Mouse (Mus musculus) CH12.LX (cell line): ENCODE data around the gene Dchs1.

Source experiments
- CTCF ChIP-seq, 2 experiments: IDR thresholded peaks in 1 of 2; conservative IDR thresholded peaks in 1 of 2; 2 replicates each; pipeline ENCODE4 v1.5.1; 2011 to 2012; ENCODE audit warnings: low read depth in 2 of 2, low read length in 2 of 2, improper control_type of control experiment in 1 of 2, inconsistent platforms in 1 of 2, mild to moderate bottlenecking in 1 of 2, moderate library complexity in 1 of 2
- EP300 ChIP-seq: IDR thresholded peaks from 2 replicates; pipeline ENCODE4 v1.6.1; 2011; ENCODE audit warnings: low read length, improper control_type of control experiment
- ETS1 ChIP-seq: conservative IDR thresholded peaks from 2 replicates; pipeline ENCODE4 v1.6.1; 2012; ENCODE audit warnings: low read depth, mild to moderate bottlenecking, inconsistent platforms, low read length, improper control_type of control experiment, moderate library complexity
- GABPA ChIP-seq: IDR thresholded peaks from 2 replicates; pipeline ENCODE4 v1.6.1; 2012; ENCODE audit warnings: low read depth, low read length, improper control_type of control experiment, inconsistent platforms; ENCODE audit not compliant: insufficient replicate concordance
- JUND ChIP-seq: conservative IDR thresholded peaks from 2 replicates; pipeline ENCODE4 v1.6.1; 2011; ENCODE audit warnings: low read depth, low read length, improper control_type of control experiment
- MAX ChIP-seq: IDR thresholded peaks from 2 replicates; pipeline ENCODE4 v1.6.1; 2011; ENCODE audit warnings: low read length, improper control_type of control experiment
- POLR2A ChIP-seq: IDR thresholded peaks from 2 replicates; pipeline ENCODE4 v1.6.1; 2011; ENCODE audit warnings: low read depth, mild to moderate bottlenecking, improper control_type of control experiment, low read length
- SMC3 ChIP-seq: IDR thresholded peaks from 2 replicates; pipeline ENCODE4 v1.6.1; 2011; ENCODE audit warnings: low read depth, low read length, improper control_type of control experiment
- USF2 ChIP-seq: conservative IDR thresholded peaks from 2 replicates; pipeline ENCODE4 v1.6.1; 2011; ENCODE audit warnings: low read depth, low read length, improper control_type of control experiment
- ZMIZ1 ChIP-seq: IDR thresholded peaks from 2 replicates; pipeline ENCODE4 v1.6.1; 2012; ENCODE audit warnings: low read depth, mild to moderate bottlenecking, inconsistent platforms, low read length, improper control_type of control experiment

GRCm38 (mm10) chr7:105802312-105802711 lies 14.9 kb upstream of the Dchs1 start:
- TF ChIP-seq CTCF (conservative IDR thresholded peaks at IDR 0.05 in 1 of 2, IDR thresholded peaks at IDR 0.05 in 1 of 2; ENCODE audit: low read depth in 2 of 2, low read length in 2 of 2) = no peak
- TF ChIP-seq POLR2A = no peak
- no peak for TF ChIP-seq ZMIZ1
- no peak for TF ChIP-seq MAX
- TF ChIP-seq ETS1 = no peak
- no peak for TF ChIP-seq SMC3
- TF ChIP-seq USF2 = no peak
- no peak for TF ChIP-seq EP300
- no peak for TF ChIP-seq GABPA
- TF ChIP-seq JUND = no peak
